Mouse (Mus musculus): ENCODE measurements around the gene Evi5.

- no peak for TF ChIP-seq POLR2A (IDR thresholded peaks at IDR 0.05; ENCODE audit: borderline replicate concordance, extremely low read depth, low read depth, low read length)
- TF ChIP-seq CTCF (IDR thresholded peaks at IDR 0.05; ENCODE audit: insufficient read depth, low read length): no peak
These were observed 97.9 kb downstream of the Evi5 start for GRCm38 (mm10) chr5:107776777-107777544.
